Mouse (Mus musculus) MEL (cell line): Measurements from ENCODE around the gene Abat. TPM values are rescaled to one million over a fixed set of nuclear protein-coding genes. Genes with fewer than 3 reads are reported as not detected.

Source experiments
- DNase-seq: peaks from one replicate; pipeline ENCODE4 v3.0.0; 2011; ENCODE audit warnings: low read depth, low spot score
- H3K27ac ChIP-seq: 2 replicates; pipeline ENCODE4 v1.5.1; 2012; ENCODE audit warnings: low read depth, mild to moderate bottlenecking, control low read depth, low read length, moderate library complexity; ENCODE audit not compliant: control insufficient read depth
- H3K27me3 ChIP-seq, 2 experiments: fragments of 150-350 bp in 1 of 2; sonication (generic) in 1 of 2; 2 replicates each; pipeline ENCODE4 v1.6.1; 2012; ENCODE audit warnings: low read length in 2 of 2, mild to moderate bottlenecking in 2 of 2, improper control_type of control experiment in 1 of 2, moderate library complexity in 1 of 2; ENCODE audit not compliant: insufficient read depth in 2 of 2, control insufficient read depth in 1 of 2
- H3K36me3 ChIP-seq, 2 experiments: 2 replicates each; pipeline ENCODE4 v1.6.1; 2012 to 2014; ENCODE audit warnings: low read length in 2 of 2, improper control_type of control experiment in 1 of 2, inconsistent platforms in 1 of 2, mild to moderate bottlenecking in 1 of 2; ENCODE audit not compliant: insufficient read depth in 2 of 2, control insufficient read depth in 1 of 2
- H3K4me1 ChIP-seq, 2 experiments: fragments of 150-350 bp in 1 of 2; sonication (generic) in 1 of 2; 2 replicates each; pipeline ENCODE4 v1.6.1; 2012; ENCODE audit warnings: low read length in 2 of 2, improper control_type of control experiment in 1 of 2, mild to moderate bottlenecking in 1 of 2; ENCODE audit not compliant: insufficient read depth in 2 of 2, control insufficient read depth in 1 of 2
- H3K4me3 ChIP-seq, 2 experiments: fragments of 150-350 bp in 1 of 2; sonication (generic) in 1 of 2; 2 replicates each; pipeline ENCODE4 v1.5.1; 2012; ENCODE audit warnings: low read depth in 2 of 2, low read length in 2 of 2, mild to moderate bottlenecking in 2 of 2, moderate library complexity in 2 of 2, control low read depth in 1 of 2, improper control_type of control experiment in 1 of 2; ENCODE audit not compliant: control insufficient read depth in 1 of 2, insufficient read depth in 1 of 2
- H3K79me2 ChIP-seq: 2 replicates; pipeline ENCODE4 v1.6.1; 2012; ENCODE audit warnings: mild to moderate bottlenecking, low read length, moderate library complexity; ENCODE audit not compliant: control insufficient read depth, poor library complexity, insufficient read depth
- H3K9ac ChIP-seq: 2 replicates; pipeline ENCODE4 v1.6.1; 2012; ENCODE audit warnings: low read depth, mild to moderate bottlenecking, control low read depth, low read length, moderate library complexity; ENCODE audit not compliant: control insufficient read depth, poor library complexity, severe bottlenecking
- H3K9me3 ChIP-seq: fragments of 150-350 bp; sonication (generic); replicated peaks from 2 replicates; pipeline ENCODE4 v1.6.1; 2012; ENCODE audit warnings: mild to moderate bottlenecking, low read length, improper control_type of control experiment, moderate library complexity; ENCODE audit not compliant: insufficient read depth
- CHD1 ChIP-seq: IDR thresholded peaks from 2 replicates; pipeline ENCODE4 v1.6.1; 2012; ENCODE audit warnings: low read depth, mild to moderate bottlenecking, inconsistent platforms, low read length, improper control_type of control experiment
- CHD2 ChIP-seq: IDR thresholded peaks from 2 replicates; pipeline ENCODE4 v1.6.1; 2011; ENCODE audit warnings: low read length, improper control_type of control experiment
- EP300 ChIP-seq, 2 experiments: IDR thresholded peaks; 2 replicates each; pipeline ENCODE4 v1.6.1; 2011; ENCODE audit warnings: improper control_type of control experiment in 2 of 2, low read length in 2 of 2, low read depth in 1 of 2, mild to moderate bottlenecking in 1 of 2
- GATA1 ChIP-seq: IDR thresholded peaks from 2 replicates; pipeline ENCODE4 v1.6.1; 2011; ENCODE audit warnings: low read depth, low read length, improper control_type of control experiment
- MAFK ChIP-seq: IDR thresholded peaks from 2 replicates; pipeline ENCODE4 v1.6.1; 2011; ENCODE audit warnings: low read depth, mild to moderate bottlenecking, low read length, improper control_type of control experiment, borderline replicate concordance
- MAX ChIP-seq: IDR thresholded peaks from 2 replicates; pipeline ENCODE4 v1.6.1; 2011; ENCODE audit warnings: low read length, improper control_type of control experiment
- MAZ ChIP-seq: IDR thresholded peaks from 2 replicates; pipeline ENCODE4 v1.6.1; 2012; ENCODE audit warnings: low read depth, mild to moderate bottlenecking, inconsistent platforms, low read length, improper control_type of control experiment
- MEF2A ChIP-seq: IDR thresholded peaks from 2 replicates; pipeline ENCODE4 v1.6.1; 2014; ENCODE audit warnings: low read depth, mild to moderate bottlenecking, inconsistent platforms, low read length, improper control_type of control experiment; ENCODE audit not compliant: poor library complexity, insufficient replicate concordance, severe bottlenecking; ENCODE audit errors: extremely low read depth
- MXI1 ChIP-seq: IDR thresholded peaks from 2 replicates; pipeline ENCODE4 v1.6.1; 2011; ENCODE audit warnings: mild to moderate bottlenecking, low read depth, low read length, improper control_type of control experiment
- MYB ChIP-seq: IDR thresholded peaks from 2 replicates; pipeline ENCODE4 v1.6.1; 2011; ENCODE audit warnings: mild to moderate bottlenecking, low read depth, low read length, improper control_type of control experiment
- MYC ChIP-seq: IDR thresholded peaks from 2 replicates; pipeline ENCODE4 v1.6.1; 2011; ENCODE audit warnings: low read depth, mild to moderate bottlenecking, low read length, improper control_type of control experiment, moderate library complexity
- NELFE ChIP-seq: IDR thresholded peaks from 2 replicates; pipeline ENCODE4 v1.6.1; 2011; ENCODE audit warnings: low read depth, low read length, improper control_type of control experiment
- NRF1 ChIP-seq: IDR thresholded peaks from 2 replicates; pipeline ENCODE4 v1.6.1; 2014; ENCODE audit warnings: low read depth, mild to moderate bottlenecking, inconsistent platforms, low read length, improper control_type of control experiment, moderate library complexity; ENCODE audit not compliant: poor library complexity, insufficient read depth, severe bottlenecking
- POLR2A ChIP-seq, 2 experiments: IDR thresholded peaks; 2 replicates each; pipeline ENCODE4 v1.6.1; 2011 to 2012; ENCODE audit warnings: low read length in 2 of 2, mild to moderate bottlenecking in 2 of 2, control low read depth in 1 of 2, improper control_type of control experiment in 1 of 2, low read depth in 1 of 2, moderate library complexity in 1 of 2; ENCODE audit not compliant: control insufficient read depth in 1 of 2, insufficient read depth in 1 of 2, poor library complexity in 1 of 2
- RCOR1 ChIP-seq: IDR thresholded peaks from 2 replicates; pipeline ENCODE4 v1.6.1; 2012; ENCODE audit warnings: low read depth, mild to moderate bottlenecking, inconsistent platforms, low read length, improper control_type of control experiment
- SIN3A ChIP-seq: IDR thresholded peaks from 2 replicates; pipeline ENCODE4 v1.6.1; 2012; ENCODE audit warnings: low read length, improper control_type of control experiment, inconsistent platforms
- SMC3 ChIP-seq: IDR thresholded peaks from 2 replicates; pipeline ENCODE4 v1.6.1; 2011; ENCODE audit warnings: low read depth, low read length, improper control_type of control experiment
- TCF12 ChIP-seq: IDR thresholded peaks from 2 replicates; pipeline ENCODE4 v1.6.1; 2014; ENCODE audit warnings: low read depth, mild to moderate bottlenecking, inconsistent platforms, low read length, improper control_type of control experiment, moderate library complexity
- USF1 ChIP-seq: IDR thresholded peaks from 2 replicates; pipeline ENCODE4 v1.6.1; 2014; ENCODE audit warnings: low read depth, mild to moderate bottlenecking, inconsistent platforms, low read length, improper control_type of control experiment, moderate library complexity
- ZNF384 ChIP-seq: IDR thresholded peaks from 2 replicates; pipeline ENCODE4 v1.6.1; 2012; ENCODE audit warnings: low read depth, mild to moderate bottlenecking, inconsistent platforms, low read length, improper control_type of control experiment
- polyA plus RNA-seq, 2 experiments: library from polyadenylated mRNA; stranded (reverse) in 1 of 2; unstranded in 1 of 2; fragments of >175 nt in 1 of 2; fragments of >200 nt in 1 of 2; gene quantifications; 2 replicates each; pipeline versions ENCODE4 v1.2.1 to v1.2.4; 2012; ENCODE audit warnings: low replicate concordance in 2 of 2, low read depth in 1 of 2; ENCODE audit not compliant: insufficient read length in 2 of 2, insufficient read depth in 1 of 2, missing spikeins in 1 of 2
- total RNA-seq: library from RNA; depleted of rRNA; stranded (reverse); fragments of 300-350 nt; gene quantifications from 2 replicates; pipeline ENCODE4 v1.2.3, GENCODE M21; 2012; rRNA removed

Abat gene
- total RNA-seq (0.23 and 0.27 TPM in 2 replicates), polyA plus RNA-seq (under 1 TPM in 1 of 2 experiments, not detected in 1; 0.77 TPM)

- no peak within 1 kb of the TSS for H3K27ac ChIP-seq
- no peaks in the 10 kb centered on the region for H3K36me3 ChIP-seq
- DNase-seq = peak; percentile 89
- H3K79me2 ChIP-seq = no peaks in the 10 kb centered on the region
- TF ChIP-seq MYB (no peak), USF1 (no peak), TCF12 (0 out of 2 replicates have a peak, but pooled peaks have one; percentile 3), EP300 (IDR thresholded peaks at IDR 0.05; ENCODE audit: low read depth in 1 of 2, low read length in 2 of 2) (0 out of 4 replicates have a peak, but pooled peaks of 1 of the 2 experiments have one; percentile 8), NRF1 (no peak), CHD2 (0 out of 2 replicates have a peak, but pooled peaks have one; percentile 19), RCOR1 (no peak), CHD1 (no peak), MXI1 (peak; percentile 25; the same call in 1 of the 2 replicates), GATA1 (no peak), NELFE (0 out of 2 replicates have a peak, but pooled peaks have one; percentile 32), POLR2A (IDR thresholded peaks at IDR 0.05; ENCODE audit: control insufficient read depth in 1 of 2, insufficient read depth in 1 of 2, low read depth in 1 of 2, low read length in 2 of 2, poor library complexity in 1 of 2) (peak in 1 of 2 experiments; percentile 34; a peak in 1 of 4 replicates), MAZ (peak; percentile 84), SIN3A (no peak), MYC (no peak), MEF2A (no peak)
- peak within 1 kb of the TSS; percentile 46 to 50; a peak in 3 of 4 replicates for H3K4me3 ChIP-seq
- 0 out of 4 replicates have a peak, but pooled peaks cover 0 to 3% of the 10 kb centered on the region in 2 experiments for H3K4me1 ChIP-seq
- no peaks in the 10 kb centered on the region for H3K9me3 ChIP-seq
- H3K27me3 ChIP-seq = peaks cover 3 to 7% of the 10 kb centered on the region in 2 experiments; a peak in 2 of 4 replicates
- H3K9ac ChIP-seq = peak within 1 kb of the TSS; percentile 36; the same call in 1 of the 2 replicates
Measured at GRCm38 (mm10) chr16:8513236-8513906, at the start of gene Abat. Gene Abat, plus strand, starts transcription at chr16:8513429.

- DNase-seq = peak; percentile 29
- TF ChIP-seq MAFK (no peak), MAX (no peak), MYC (no peak), SMC3 (no peak), ZNF384 (peak; percentile 73; the same call in 1 of the 2 replicates)
- H3K79me2 ChIP-seq = peaks cover 10% of the 10 kb centered on the region
Measured at GRCm38 (mm10) chr16:8470132-8470531, 43.1 kb upstream of the Abat start.

More at GRCm38 (mm10) chr16:8470132-8470531, 43.1 kb upstream of the Abat start:
- H3K4me3 ChIP-seq = peak overlapping the region; percentile 46 to 88
- peaks cover 2 to 11% of the 10 kb centered on the region in 2 experiments for H3K4me1 ChIP-seq
- H3K36me3 ChIP-seq = peaks cover 0 to 15% of the 10 kb centered on the region in 2 experiments; a peak in 2 of 4 replicates
- no peak overlapping the region for H3K27ac ChIP-seq
- no peaks in the 10 kb centered on the region for H3K9me3 ChIP-seq
- no peaks in the 10 kb centered on the region for H3K27me3 ChIP-seq
- H3K9ac ChIP-seq = peak overlapping the region; percentile 86
